Mouse (Mus musculus) erythroblast, adult 5-6 weeks (primary cell): ENCODE data around the gene Dcpp1. TPM values are rescaled to one million over a fixed set of nuclear protein-coding genes. Genes with fewer than 3 reads are reported as not detected.
A peak's percentile ranks its signal among the peaks of the same experiment; 100 is the strongest.

ENCODE experiments used
- ATAC-seq: replicated peaks from 2 replicates; pipeline ENCODE4 v1.8.0; 2016; ENCODE audit warnings: moderate number of reproducible peaks, mild to moderate bottlenecking, moderate TSS enrichment, inconsistent platforms; ENCODE audit not compliant: poor library complexity, low FRiP score, severe bottlenecking
- total RNA-seq, 2 experiments: library from RNA; stranded (forward) in 1 of 2; stranded (reverse) in 1 of 2; fragments of 150-400 nt in 1 of 2; fragments of 200-764, 138-1000 nt in 1 of 2; gene quantifications; 2 replicates each; pipeline versions ENCODE4 v1.2.3 to v1.2.4; 2015 to 2017; ENCODE audit warnings: low replicate concordance in 2 of 2

Dcpp1 gene
- total RNA-seq, 2 experiments from 2014 or later = not detected

GRCm38 (mm10) chr17:23924531-23925007 lies 43.9 kb downstream of the Dcpp1 start:
- ATAC-seq = peak; percentile 86

GRCm38 (mm10) chr17:23925090-23925493 lies 44.4 kb downstream of the Dcpp1 start:
- no peak for ATAC-seq

GRCm38 (mm10) chr17:23931157-23931556 lies 50.5 kb downstream of the Dcpp1 start:
- no peak for ATAC-seq

Other genes starting within 250 kb of the Dcpp1 start
- gene Mmp25, start 235.6 kb upstream of the Dcpp1 start, total RNA-seq (2015; ENCODE audit: low replicate concordance) = 11.1 and 11.9 TPM in 2 replicates
- gene Mmp25, start 235.6 kb upstream of the Dcpp1 start, total RNA-seq (2017; ENCODE audit: low replicate concordance) = 3.1 and 4.0 TPM in 2 replicates
- gene Bicdl2, start 220.4 kb upstream of the Dcpp1 start, total RNA-seq (2015; ENCODE audit: low replicate concordance) = not detected in 2 replicates
- not detected in 2 replicates for gene Bicdl2, start 220.4 kb upstream of the Dcpp1 start, total RNA-seq (2017; ENCODE audit: low replicate concordance)
- 8.6 and 28.0 TPM in 2 replicates for gene Hcfc1r1, start 207.3 kb upstream of the Dcpp1 start, total RNA-seq (2015; ENCODE audit: low replicate concordance)
- gene Hcfc1r1, start 207.3 kb upstream of the Dcpp1 start, total RNA-seq (2017; ENCODE audit: low replicate concordance) = 4.3 and 12.1 TPM in 2 replicates
- 7.3 and 21.5 TPM in 2 replicates for gene Thoc6, start 207.0 kb upstream of the Dcpp1 start, total RNA-seq (2015; ENCODE audit: low replicate concordance)
- 5.4 and 5.7 TPM in 2 replicates for gene Thoc6, start 207.0 kb upstream of the Dcpp1 start, total RNA-seq (2017; ENCODE audit: low replicate concordance)
- gene Tnfrsf12a, start 203.4 kb upstream of the Dcpp1 start, total RNA-seq (2015; ENCODE audit: low replicate concordance) = not detected in 2 replicates
- gene Tnfrsf12a, start 203.4 kb upstream of the Dcpp1 start, total RNA-seq (2017; ENCODE audit: low replicate concordance) = 2.0 TPM in 1 of 2 replicates, not detected in the other
- gene Cldn6, start 201.6 kb upstream of the Dcpp1 start, total RNA-seq (2015; ENCODE audit: low replicate concordance) = not detected in 2 replicates
- gene Cldn6, start 201.6 kb upstream of the Dcpp1 start, total RNA-seq (2017; ENCODE audit: low replicate concordance) = not detected in 2 replicates
- gene Cldn9, start 196.8 kb upstream of the Dcpp1 start, total RNA-seq (2015; ENCODE audit: low replicate concordance) = not detected in 2 replicates
- not detected in 2 replicates for gene Cldn9, start 196.8 kb upstream of the Dcpp1 start, total RNA-seq (2017; ENCODE audit: low replicate concordance)
- not detected in 2 replicates for gene 1520401A03Rik, start 158.1 kb upstream of the Dcpp1 start, total RNA-seq (2015; ENCODE audit: low replicate concordance)
- gene 1520401A03Rik, start 158.1 kb upstream of the Dcpp1 start, total RNA-seq (2017; ENCODE audit: low replicate concordance) = not detected in 2 replicates
- 10.0 and 14.2 TPM in 2 replicates for gene Pkmyt1, start 154.5 kb upstream of the Dcpp1 start, total RNA-seq (2015; ENCODE audit: low replicate concordance)
- 7.3 and 9.2 TPM in 2 replicates for gene Pkmyt1, start 154.5 kb upstream of the Dcpp1 start, total RNA-seq (2017; ENCODE audit: low replicate concordance)
- 1.2 TPM in 1 of 2 replicates, not detected in the other for gene Paqr4, start 140.0 kb upstream of the Dcpp1 start, total RNA-seq (2015; ENCODE audit: low replicate concordance)
- 1.4 and 4.3 TPM in 2 replicates for gene Paqr4, start 140.0 kb upstream of the Dcpp1 start, total RNA-seq (2017; ENCODE audit: low replicate concordance)
- not detected in 2 replicates for gene Kremen2, start 135.0 kb upstream of the Dcpp1 start, total RNA-seq (2015; ENCODE audit: low replicate concordance)
- not detected in 2 replicates for gene Kremen2, start 135.0 kb upstream of the Dcpp1 start, total RNA-seq (2017; ENCODE audit: low replicate concordance)
- gene Flywch1, start 109.3 kb upstream of the Dcpp1 start, total RNA-seq (2015; ENCODE audit: low replicate concordance) = 2.1 and 2.3 TPM in 2 replicates
- gene Flywch1, start 109.3 kb upstream of the Dcpp1 start, total RNA-seq (2017; ENCODE audit: low replicate concordance) = 3.8 and 4.7 TPM in 2 replicates
- gene Flywch2, start 94.8 kb upstream of the Dcpp1 start, total RNA-seq (2015; ENCODE audit: low replicate concordance) = not detected in 2 replicates
- not detected in 2 replicates for gene Flywch2, start 94.8 kb upstream of the Dcpp1 start, total RNA-seq (2017; ENCODE audit: low replicate concordance)
- gene Srrm2, start 90.3 kb upstream of the Dcpp1 start, total RNA-seq (2015; ENCODE audit: low replicate concordance) = 188 and 291 TPM in 2 replicates
- gene Srrm2, start 90.3 kb upstream of the Dcpp1 start, total RNA-seq (2017; ENCODE audit: low replicate concordance) = 169 and 183 TPM in 2 replicates
- 94.3 and 118 TPM in 2 replicates for gene Elob, start 51.7 kb upstream of the Dcpp1 start, total RNA-seq (2015; ENCODE audit: low replicate concordance)
- 33.2 and 50.0 TPM in 2 replicates for gene Elob, start 51.7 kb upstream of the Dcpp1 start, total RNA-seq (2017; ENCODE audit: low replicate concordance)
- gene Prss33, start 44.8 kb upstream of the Dcpp1 start, total RNA-seq (2015; ENCODE audit: low replicate concordance) = not detected in 2 replicates
- not detected in 2 replicates for gene Prss33, start 44.8 kb upstream of the Dcpp1 start, total RNA-seq (2017; ENCODE audit: low replicate concordance)
- not detected in 2 replicates for gene Prss32, start 37.0 kb upstream of the Dcpp1 start, total RNA-seq (2015; ENCODE audit: low replicate concordance)
- gene Prss32, start 37.0 kb upstream of the Dcpp1 start, total RNA-seq (2017; ENCODE audit: low replicate concordance) = not detected in 2 replicates
- gene Prss41, start 36.7 kb upstream of the Dcpp1 start, total RNA-seq (2015; ENCODE audit: low replicate concordance) = not detected in 2 replicates
- not detected in 2 replicates for gene Prss41, start 36.7 kb upstream of the Dcpp1 start, total RNA-seq (2017; ENCODE audit: low replicate concordance)
- gene Prss21, start 12.8 kb upstream of the Dcpp1 start, total RNA-seq (2015; ENCODE audit: low replicate concordance) = not detected in 2 replicates
- not detected in 2 replicates for gene Prss21, start 12.8 kb upstream of the Dcpp1 start, total RNA-seq (2017; ENCODE audit: low replicate concordance)
- not detected in 2 replicates for gene Dcpp2, start within 50 bp of the Dcpp1 start, total RNA-seq (2015; ENCODE audit: low replicate concordance)
- gene Dcpp2, start within 50 bp of the Dcpp1 start, total RNA-seq (2017; ENCODE audit: low replicate concordance) = not detected in 2 replicates
- gene Dcpp3, start 36.6 kb downstream of the Dcpp1 start, total RNA-seq (2015; ENCODE audit: low replicate concordance) = not detected in 2 replicates
- gene Dcpp3, start 36.6 kb downstream of the Dcpp1 start, total RNA-seq (2017; ENCODE audit: low replicate concordance) = not detected in 2 replicates
- gene Sbp, start 60.8 kb downstream of the Dcpp1 start, total RNA-seq (2015; ENCODE audit: low replicate concordance) = not detected in 2 replicates
- not detected in 2 replicates for gene Sbp, start 60.8 kb downstream of the Dcpp1 start, total RNA-seq (2017; ENCODE audit: low replicate concordance)
- gene Sbpl, start 74.4 kb downstream of the Dcpp1 start, total RNA-seq (2015; ENCODE audit: low replicate concordance) = not detected in 2 replicates
- not detected in 2 replicates for gene Sbpl, start 74.4 kb downstream of the Dcpp1 start, total RNA-seq (2017; ENCODE audit: low replicate concordance)
- gene Prss30, start 99.7 kb downstream of the Dcpp1 start, total RNA-seq (2015; ENCODE audit: low replicate concordance) = not detected in 2 replicates
- gene Prss30, start 99.7 kb downstream of the Dcpp1 start, total RNA-seq (2017; ENCODE audit: low replicate concordance) = not detected in 2 replicates
- not detected in 2 replicates for gene Prss22, start 117.2 kb downstream of the Dcpp1 start, total RNA-seq (2015; ENCODE audit: low replicate concordance)
- not detected in 2 replicates for gene Prss22, start 117.2 kb downstream of the Dcpp1 start, total RNA-seq (2017; ENCODE audit: low replicate concordance)
- gene Prss27, start 157.3 kb downstream of the Dcpp1 start, total RNA-seq (2015; ENCODE audit: low replicate concordance) = not detected in 2 replicates
- gene Prss27, start 157.3 kb downstream of the Dcpp1 start, total RNA-seq (2017; ENCODE audit: low replicate concordance) = not detected in 2 replicates
- gene Kctd5, start 192.6 kb downstream of the Dcpp1 start, total RNA-seq (2015; ENCODE audit: low replicate concordance) = 6.5 and 11.5 TPM in 2 replicates
- 4.3 and 8.1 TPM in 2 replicates for gene Kctd5, start 192.6 kb downstream of the Dcpp1 start, total RNA-seq (2017; ENCODE audit: low replicate concordance)